Mouse (Mus musculus): Measurements from ENCODE around the gene Cyp46a1.

DNA sequence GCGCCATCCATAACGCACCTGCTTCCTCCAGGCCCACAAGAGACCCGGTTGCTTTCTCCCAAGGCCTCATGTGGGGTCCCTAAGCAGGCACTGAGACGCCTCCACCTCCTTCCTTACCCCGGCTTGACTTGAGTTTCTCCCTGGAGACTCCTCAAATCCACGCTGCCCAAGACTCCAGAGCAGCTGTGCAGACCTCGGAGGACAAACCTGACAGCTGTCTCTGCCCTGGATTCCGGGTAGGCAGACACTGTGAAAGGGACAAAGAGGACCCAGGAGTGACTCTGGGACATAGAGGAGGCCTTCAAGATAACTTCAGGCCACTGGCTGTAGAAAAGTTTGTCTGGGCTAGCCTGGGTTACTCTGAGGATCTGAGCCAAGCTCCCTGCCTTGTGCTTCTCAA, 40.5 kb downstream of the Cyp46a1 start:
- TF ChIP-seq POLR2A (IDR thresholded peaks at IDR 0.05; ENCODE audit: extremely low read depth, insufficient read depth, low read length), result no peak
- TF ChIP-seq CTCF (IDR thresholded peaks at IDR 0.05; ENCODE audit: extremely low read depth, insufficient read depth, low read length), result no peak

Data from cortical plate, adult 2 months (tissue).